Mouse (Mus musculus) cerebellum, adult 18-20 months (tissue): ENCODE measurements at regions not wholly inside any gene's neighbourhood (a gene's known extent, or its start where the extent isn't known, plus 50 kb on each side); places are given as distances from the start of the nearest gene placed in this dataset.

ENCODE experiments used
- DNase-seq, 2 experiments: peaks; one replicate each; pipeline ENCODE4 v3.0.0; 2021

- no peak for DNase-seq
These were observed 165.6 kb upstream of the 3110018I06Rik start for GRCm38 (mm10) chr12:107322861-107323260.

GRCm38 (mm10) chr12:107326101-107326500 is 162.3 kb upstream of the 3110018I06Rik start:
- no peak for DNase-seq

- no peak for DNase-seq
These were observed 161.2 kb upstream of the 3110018I06Rik start for GRCm38 (mm10) chr12:107327107-107327770.

DNA sequence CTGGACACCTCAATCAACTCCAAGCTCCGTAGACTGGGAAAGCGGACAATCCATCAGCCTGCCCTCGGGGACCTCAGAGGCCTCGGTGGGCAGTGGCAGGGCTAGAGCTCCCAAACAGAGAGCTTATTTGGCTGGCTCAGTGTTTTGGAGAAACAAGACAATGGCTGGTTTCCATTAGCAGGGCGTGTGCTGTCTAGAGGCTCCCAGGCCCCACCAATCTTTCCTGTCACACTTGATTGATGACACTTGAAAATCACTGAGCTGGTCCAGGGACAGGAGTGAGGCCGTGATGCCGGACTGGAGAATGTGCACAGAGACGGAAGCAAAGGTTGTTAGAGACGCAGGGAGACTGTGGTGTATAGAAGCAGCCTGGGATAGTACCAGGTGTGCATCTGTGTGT is 159.4 kb upstream of the 3110018I06Rik start:
- no peak for DNase-seq

GRCm38 (mm10) chr12:107334366-107334765 is 154.1 kb upstream of the 3110018I06Rik start:
- DNase-seq: no peak

DNA sequence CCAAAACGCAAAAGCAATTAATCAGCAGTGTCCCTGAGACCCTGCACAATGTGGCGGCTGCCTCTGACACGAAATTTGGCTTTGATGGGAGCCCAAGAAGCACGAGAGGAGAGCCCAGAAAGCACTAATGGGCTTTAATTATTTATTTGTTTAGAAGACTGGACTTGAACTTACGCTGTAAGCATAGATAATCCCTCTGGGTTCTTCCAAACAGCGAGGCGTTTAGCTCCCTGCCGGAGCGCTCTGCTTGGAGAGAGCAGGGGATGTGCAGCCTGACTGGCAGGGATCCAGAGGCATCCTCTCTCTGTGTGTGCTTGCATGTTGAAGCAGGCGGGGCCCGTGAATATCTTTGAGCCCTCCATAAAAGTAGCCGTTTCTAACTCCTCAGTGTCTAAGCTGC is 153.3 kb upstream of the 3110018I06Rik start:
- no peak for DNase-seq

DNA sequence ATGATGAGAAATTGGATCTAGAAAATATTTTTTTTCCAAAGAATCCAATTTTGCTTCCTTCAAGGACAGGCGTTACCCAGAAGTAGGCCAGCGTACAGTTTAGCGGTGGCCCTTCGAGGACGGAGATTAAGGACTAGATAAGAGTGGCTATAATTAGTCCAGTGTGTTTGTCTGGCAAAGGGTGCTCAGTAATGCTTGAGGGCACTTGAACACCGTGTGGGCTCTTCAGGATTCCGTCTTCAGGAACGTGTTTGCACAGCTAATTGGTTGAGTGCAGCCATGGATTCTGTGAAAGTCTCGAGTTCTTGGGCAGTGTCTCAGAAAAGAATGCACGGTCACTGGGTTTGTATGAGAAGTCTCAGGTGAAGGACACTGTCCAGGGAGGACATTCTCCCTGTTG is 149.7 kb upstream of the 3110018I06Rik start:
- DNase-seq: no peak

DNA sequence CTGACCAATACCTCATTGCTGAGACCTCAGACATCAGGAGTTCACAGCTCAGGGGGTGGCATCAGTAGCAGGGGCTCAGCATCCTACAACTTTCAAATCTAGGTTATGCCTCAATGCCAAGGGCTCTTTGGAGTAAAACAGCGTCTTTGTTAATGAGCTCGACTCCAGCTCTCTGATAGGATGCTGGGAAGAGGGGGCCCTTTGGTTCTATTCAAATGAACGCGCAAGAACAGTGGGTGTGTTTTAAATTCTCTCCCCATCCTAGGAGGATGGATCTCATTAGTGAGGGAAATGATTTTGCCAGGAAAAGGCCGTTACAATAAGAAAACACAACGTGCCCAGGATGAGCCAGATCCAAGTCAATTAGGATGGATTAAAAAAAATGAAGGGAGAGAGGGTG is 132.2 kb upstream of the 3110018I06Rik start:
- DNase-seq: no peak

DNA sequence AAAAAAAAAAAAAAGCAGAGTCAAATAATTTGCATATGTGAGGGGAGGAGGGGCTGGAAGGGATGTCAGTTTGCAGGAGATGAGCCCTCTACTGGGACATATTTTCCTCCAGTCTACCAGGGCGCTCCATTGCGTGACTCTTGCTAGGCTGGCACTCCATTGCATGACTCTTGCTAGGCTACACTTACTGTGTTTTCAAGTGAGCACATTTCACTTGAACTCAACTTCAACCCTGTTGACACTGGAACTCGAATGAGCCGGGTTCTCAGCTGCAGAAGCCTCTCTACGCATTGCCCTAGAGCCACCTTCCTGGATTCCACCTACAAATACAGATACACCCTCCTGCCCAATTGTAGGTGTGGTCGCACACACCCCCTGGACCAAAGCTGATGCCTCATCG is 131.5 kb upstream of the 3110018I06Rik start:
- no peak for DNase-seq

DNA sequence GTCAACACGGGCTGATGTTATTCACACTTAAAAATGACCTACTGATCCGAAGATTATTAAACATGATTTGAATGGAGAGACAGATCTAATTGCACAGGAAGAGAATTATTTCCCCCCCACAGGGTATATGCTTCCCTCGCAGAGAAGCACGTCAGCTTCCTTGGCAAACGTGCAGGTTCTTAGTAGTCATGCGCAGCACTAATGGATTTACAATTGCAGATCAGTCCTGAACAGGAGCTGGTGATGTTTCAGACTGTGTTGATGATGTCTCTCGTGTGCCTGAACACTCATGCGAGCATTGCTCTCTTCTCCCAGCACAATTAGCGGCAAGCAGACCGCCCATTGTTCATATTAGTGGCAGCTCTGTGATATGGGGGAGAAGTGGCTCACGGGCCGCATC is 127.9 kb upstream of the 3110018I06Rik start:
- no peak for DNase-seq

- DNase-seq: no peak
These were observed 126.8 kb upstream of the 3110018I06Rik start for GRCm38 (mm10) chr12:107361606-107362005.

DNA sequence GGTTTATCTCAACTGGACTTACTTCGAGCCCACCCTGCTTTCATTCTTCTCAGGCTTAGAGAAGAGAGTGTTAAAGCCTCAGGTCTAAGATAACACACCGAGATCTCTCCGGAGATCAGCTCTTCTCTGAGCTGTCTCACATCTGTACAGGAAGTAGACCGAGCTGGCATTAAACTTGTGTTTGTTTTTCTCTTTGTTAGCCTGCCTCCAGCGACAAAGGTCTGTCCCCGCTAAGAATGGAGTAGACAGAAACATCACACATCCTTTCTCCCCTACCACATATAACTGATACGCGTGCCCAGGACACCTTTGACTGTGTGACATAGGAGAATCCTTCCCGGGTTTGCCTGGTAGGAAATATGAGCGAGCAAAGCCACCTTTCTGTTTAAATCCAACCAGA is 126.3 kb upstream of the 3110018I06Rik start:
- DNase-seq: no peak

DNA sequence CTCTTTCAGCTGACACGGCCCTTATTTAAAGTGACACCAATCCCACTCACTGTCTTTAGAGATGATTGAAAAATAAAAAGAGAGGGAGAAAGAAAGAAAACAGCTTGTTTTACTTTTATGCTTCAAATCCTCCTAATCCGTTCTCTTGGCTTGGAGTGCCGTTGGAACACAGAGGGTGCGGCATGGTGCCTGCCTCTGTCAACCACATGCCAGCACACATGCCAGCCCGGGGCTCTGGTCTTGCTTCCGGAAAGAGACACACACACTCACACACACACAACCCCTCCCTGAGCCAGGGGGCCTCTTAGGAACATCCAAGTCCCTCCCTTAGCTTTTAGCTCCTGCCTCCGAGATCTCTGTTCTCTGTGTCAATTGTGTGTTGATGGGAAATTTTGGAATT is 116.2 kb upstream of the 3110018I06Rik start:
- no peak for DNase-seq

GRCm38 (mm10) chr12:107392050-107392795 is 96.2 kb upstream of the 3110018I06Rik start:
- DNase-seq: no peak

GRCm38 (mm10) chr12:107394467-107394866 is 94.0 kb upstream of the 3110018I06Rik start:
- DNase-seq: no peak

DNA sequence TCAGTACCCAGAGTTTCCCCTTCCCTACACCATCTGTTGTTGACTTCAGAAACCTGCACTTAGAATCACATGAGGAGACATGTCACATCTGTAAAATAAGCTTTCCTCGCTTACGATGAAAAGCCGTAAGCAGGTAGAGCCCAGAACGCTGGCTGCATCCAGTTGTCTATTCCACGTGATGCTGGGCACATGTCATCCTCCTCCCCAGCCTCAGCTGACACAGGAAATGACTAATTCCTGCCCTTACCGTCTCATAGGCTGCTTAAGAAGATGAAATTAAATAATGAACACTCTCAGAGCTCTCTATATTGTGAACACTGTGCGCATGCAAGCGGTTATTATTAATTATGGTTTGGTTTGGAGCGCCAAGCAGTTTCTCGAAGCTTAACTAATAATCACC is 83.6 kb upstream of the 3110018I06Rik start:
- DNase-seq: no peak

DNA sequence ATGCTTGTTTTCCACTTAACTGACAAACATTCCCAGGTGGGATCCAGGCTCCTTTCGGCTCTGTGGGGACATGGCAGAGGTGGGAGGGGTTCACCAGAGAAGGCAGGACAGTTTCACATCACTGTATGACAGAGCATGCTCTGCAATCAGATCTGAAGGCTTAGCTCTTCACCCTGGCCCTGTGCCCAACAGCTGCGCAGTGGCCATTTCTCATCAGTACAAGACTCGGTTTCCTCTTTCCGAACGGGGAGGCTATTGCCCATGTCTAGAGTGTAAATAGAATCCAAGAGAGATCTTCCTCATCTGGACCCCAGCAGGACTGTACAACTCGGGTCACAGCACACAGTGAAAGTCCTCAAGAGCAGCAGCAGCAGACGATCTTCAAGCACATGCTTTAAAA is 64.5 kb upstream of the 3110018I06Rik start:
- no peak for DNase-seq

DNA sequence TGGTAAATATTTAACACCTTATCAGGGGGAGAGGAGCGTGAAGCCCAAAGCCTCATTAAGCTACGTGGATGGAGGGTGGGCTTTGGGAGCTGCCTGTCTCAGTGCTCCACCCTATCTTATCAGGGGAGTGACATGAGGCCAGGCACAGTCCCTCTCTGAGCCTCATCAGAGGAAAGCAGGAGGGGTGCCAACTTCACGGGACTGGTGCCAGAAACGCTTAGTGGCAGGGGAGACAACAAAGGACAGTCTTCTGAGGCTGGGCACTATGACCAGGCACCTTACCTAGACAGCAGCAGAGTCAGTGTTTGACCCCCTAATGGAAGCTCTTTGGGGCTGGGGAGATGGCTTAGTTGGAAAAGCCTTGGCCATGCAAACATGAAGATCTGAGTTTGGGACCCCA is 49.9 kb upstream of the 3110018I06Rik start:
- DNase-seq: no peak
